10 mouse cellular contexts compared by ENCODE assay signal in the genomic region with DNA sequence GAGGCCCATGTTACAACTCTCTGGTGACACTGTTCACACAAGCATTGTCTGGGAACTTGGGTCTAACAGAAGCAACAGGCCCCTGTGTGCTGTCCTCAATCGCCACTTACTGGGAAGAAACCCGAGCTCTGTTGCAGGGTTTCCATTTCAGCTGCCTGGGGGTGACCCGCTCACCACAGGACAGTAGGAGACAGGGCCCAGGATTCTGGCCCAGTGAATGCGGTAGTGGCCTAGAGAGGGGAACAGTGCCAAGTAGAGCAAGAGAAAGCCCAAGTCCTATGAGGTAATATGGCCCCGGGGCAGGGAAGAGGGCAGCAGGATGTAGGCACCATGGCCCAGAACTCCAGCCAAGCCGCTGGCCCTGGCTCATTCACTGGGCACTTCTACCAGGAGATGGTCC. TPM values are rescaled to one million over a fixed set of nuclear protein-coding genes. Genes with fewer than 3 reads are reported as not detected.
DNase-seq lines count a peak whose midpoint lies in the region; ATAC-seq and TF ChIP-seq lines count a peak whose summit lies in the region.
"Had no signal": no experiment of that assay in that cellular context is flagged by ENCODE, and none has a peak within 500 bp of the region (broad histone marks: within the 10 kb centered on the region; RNA-seq: fewer than 3 reads in every experiment).

No protein-coding gene starts in this region.

- no peak overlapping the region for H3K4me3 ChIP-seq in layer of hippocampus, adult 2 months
- H3K4me3 ChIP-seq in embryonic fibroblast, embryonic 13.5 days (ENCODE audit: insufficient read depth, low read length) = no peak overlapping the region

- no peak for DNase-seq in layer of hippocampus, adult 2 months (ENCODE audit: low spot score in 2 of 2)
- DNase-seq in layer of hippocampus, adult 18-20 months (ENCODE audit: low spot score in 2 of 2) = no peak
- peak; percentile 24 to 32 for DNase-seq in heart, postnatal 36 days
- peak; percentile 66 for DNase-seq in lung, postnatal 36 days
- no peak for DNase-seq in right cerebral cortex, postnatal 10 days (ENCODE audit: low spot score in 2 of 2)
- DNase-seq: midbrain, embryonic 14.5 days had no signal

- intact Hi-C loops in heart, postnatal 36 days (cut with DNase I) = no loop called here

- no peak; the same call in 1 of the 2 replicates for ATAC-seq in megakaryocyte progenitor cell, adult 5-6 weeks (replicated peaks; ENCODE audit: poor library complexity)
- no peak for ATAC-seq in CD4-positive, CD25-positive, alpha-beta regulatory T cell, adult 4 months
- ATAC-seq: Patski had no signal

- peak overlapping the region; percentile 80 for H3K27ac ChIP-seq in layer of hippocampus, adult 2 months
- H3K27ac ChIP-seq in embryonic fibroblast, embryonic 13.5 days (ENCODE audit: insufficient read depth, low read length) = peak overlapping the region; percentile 92

- TF ChIP-seq POLR2A in embryonic fibroblast, embryonic 13.5 days (IDR thresholded peaks at IDR 0.05; ENCODE audit: low read depth, low read length) = no peak

- H3K4me1 ChIP-seq in embryonic fibroblast, embryonic 13.5 days (ENCODE audit: control insufficient read depth, insufficient read depth, low read length) = peaks cover 11% of the 10 kb centered on the region

- TF ChIP-seq CTCF in layer of hippocampus, adult 2 months (conservative IDR thresholded peaks at IDR 0.05) = no peak
- no peak for TF ChIP-seq CTCF in embryonic fibroblast, embryonic 13.5 days (IDR thresholded peaks at IDR 0.05; ENCODE audit: borderline replicate concordance, insufficient read depth, low read length)

RNA-seq across cellular contexts. Expression of gene Clip2, which starts 11.4 kb away (rescaled TPM):
- total RNA-seq in layer of hippocampus, adult 2 months (2021) = 10 to 100 TPM; 90.0 to 99.3 TPM
- total RNA-seq in layer of hippocampus, adult 18-20 months (2021) = 100 to 1,000 TPM; 106 to 107 TPM
- polyA plus RNA-seq in embryonic fibroblast, embryonic 13.5 days (2011; ENCODE audit: insufficient read length, low read depth, missing spikeins) = 20.3 and 25.6 TPM in 2 replicates
- 1 to 10 TPM; 6.4 to 7.5 TPM for total RNA-seq in heart, postnatal 36 days (2021)
- 2.1 and 2.2 TPM in 2 replicates for total RNA-seq in megakaryocyte progenitor cell, adult 5-6 weeks (2015)
- 4.0 and 17.6 TPM in 2 replicates for total RNA-seq in megakaryocyte progenitor cell, adult 5-6 weeks (2017)
- polyA plus RNA-seq in CD4-positive, CD25-positive, alpha-beta regulatory T cell, adult 4 months (2017; shearing (Covaris generic)) = under 1 TPM; 0.52 to 0.54 TPM

RNA-seq across cellular contexts. Expression of gene Syna, which starts 19.1 kb away (rescaled TPM):
- 1 to 10 TPM; 5.4 to 6.8 TPM for total RNA-seq in layer of hippocampus, adult 2 months (2021)
- total RNA-seq in layer of hippocampus, adult 18-20 months (2021) = 1 to 10 TPM; 3.8 to 4.3 TPM
- polyA plus RNA-seq in embryonic fibroblast, embryonic 13.5 days (2011; ENCODE audit: insufficient read length, low read depth, missing spikeins) = 0.40 TPM in 1 of 2 replicates, not detected in the other
- not detected for total RNA-seq in heart, postnatal 36 days (2021)
- total RNA-seq in megakaryocyte progenitor cell, adult 5-6 weeks (2015) = not detected in 2 replicates
- total RNA-seq in megakaryocyte progenitor cell, adult 5-6 weeks (2017) = not detected in 2 replicates
- under 1 TPM in 1 of 2 experiments, not detected in 1; 0.60 TPM for polyA plus RNA-seq in CD4-positive, CD25-positive, alpha-beta regulatory T cell, adult 4 months (2017; shearing (Covaris generic))

RNA-seq across cellular contexts. Expression of gene Rfc2, which starts 40.3 kb away (rescaled TPM):
- 10 to 100 TPM; 48.1 to 55.6 TPM for total RNA-seq in layer of hippocampus, adult 2 months (2021)
- total RNA-seq in layer of hippocampus, adult 18-20 months (2021) = 10 to 100 TPM; 49.3 to 57.6 TPM
- 64.6 and 81.8 TPM in 2 replicates for polyA plus RNA-seq in embryonic fibroblast, embryonic 13.5 days (2011; ENCODE audit: insufficient read length, low read depth, missing spikeins)
- 10 to 100 TPM; 23.4 to 23.9 TPM for total RNA-seq in heart, postnatal 36 days (2021)
- 230 and 236 TPM in 2 replicates for total RNA-seq in megakaryocyte progenitor cell, adult 5-6 weeks (2015)
- 145 and 166 TPM in 2 replicates for total RNA-seq in megakaryocyte progenitor cell, adult 5-6 weeks (2017)
- polyA plus RNA-seq in CD4-positive, CD25-positive, alpha-beta regulatory T cell, adult 4 months (2017; shearing (Covaris generic)) = 100 to 1,000 TPM; 134 to 185 TPM

Comparison
In these comparisons a context has a peak if more than half of its experiments do, and no peak if none do; other contexts are left out.
1. DNase-seq: peak in heart, postnatal 36 days (2 of 2) and lung, postnatal 36 days (single experiment); none in layer of hippocampus, adult 2 months (0 of 2), layer of hippocampus, adult 18-20 months (0 of 2) and right cerebral cortex, postnatal 10 days (0 of 2).
2. RNA of gene Clip2, which starts 11.4 kb away (total RNA-seq): 106 to 107 TPM in layer of hippocampus, adult 18-20 months and 90.0 to 99.3 TPM in layer of hippocampus, adult 2 months; 2.1 to 17.6 TPM in megakaryocyte progenitor cell, adult 5-6 weeks and 6.4 to 7.5 TPM in heart, postnatal 36 days; every median in the first group is over 4 times any median in the second.
3. RNA of gene Syna, which starts 19.1 kb away (total RNA-seq): 5.4 to 6.8 TPM in layer of hippocampus, adult 2 months and 3.8 to 4.3 TPM in layer of hippocampus, adult 18-20 months; not detected in megakaryocyte progenitor cell, adult 5-6 weeks and not detected in heart, postnatal 36 days; every median in the first group is over 4 times any median in the second.